Mouse (Mus musculus): ENCODE measurements around the gene Sesn1. TPM values are rescaled to one million over a fixed set of nuclear protein-coding genes. Genes with fewer than 3 reads are reported as not detected.

Sesn1 gene
- polyA plus RNA-seq, 1 experiment from 2014 or later = 35.3 TPM

DNA sequence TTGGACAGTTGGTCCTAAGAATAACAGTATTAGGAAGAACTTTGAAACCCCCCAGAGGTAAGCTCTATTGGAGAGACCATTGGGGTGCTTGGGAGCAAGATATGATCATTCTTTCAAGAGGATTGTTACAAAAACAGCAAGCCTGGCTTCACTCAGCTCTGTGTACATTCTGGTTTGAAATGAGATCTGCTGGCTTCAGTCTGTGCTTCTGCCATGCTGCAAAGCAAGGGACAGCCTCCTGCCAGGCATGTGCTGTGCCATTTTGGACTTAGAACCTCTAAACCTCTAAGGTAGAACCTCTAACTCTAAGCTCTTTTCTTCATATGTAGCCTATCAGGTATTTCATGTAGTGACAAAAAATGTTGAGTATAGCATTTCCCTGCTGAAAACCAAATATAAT, 65.9 kb downstream of the Sesn1 start:
- no peak for TF ChIP-seq CTCF (IDR thresholded peaks at IDR 0.05; ENCODE audit: low read depth)
- no peak overlapping the region for H3K4me2 ChIP-seq (ENCODE audit: low read length)
- H3K9me3 ChIP-seq (replicated peaks; ENCODE audit: low read length) = no peaks in the 10 kb centered on the region
- no peak for DNase-seq (ENCODE audit: low spot score)
- no peak for ATAC-seq (replicated peaks; ENCODE audit: low FRiP score, low read depth)
- no peaks in the 10 kb centered on the region for H3K27me3 ChIP-seq (ENCODE audit: insufficient read depth, low read length)
- H3K36me3 ChIP-seq (ENCODE audit: insufficient read depth, low read length) = no peaks in the 10 kb centered on the region
- H3K27ac ChIP-seq = no peak overlapping the region
- no peak overlapping the region for H3K9ac ChIP-seq (ENCODE audit: low read depth, low read length)
- no peak overlapping the region for H3K4me3 ChIP-seq (replicated peaks; ENCODE audit: low read depth, low read length)
- H3K4me1 ChIP-seq (replicated peaks; ENCODE audit: insufficient read depth, low read length) = no peaks in the 10 kb centered on the region

- DNase-seq (ENCODE audit: low spot score) (no peak), ATAC-seq (replicated peaks; ENCODE audit: low FRiP score, low read depth) (no peak)
- Histone ChIP-seq H3K36me3 (ENCODE audit: insufficient read depth, low read length) (no peaks in the 10 kb centered on the region), H3K9me3 (replicated peaks; ENCODE audit: low read length) (no peaks in the 10 kb centered on the region), H3K27me3 (ENCODE audit: insufficient read depth, low read length) (no peaks in the 10 kb centered on the region), H3K27ac (no peak overlapping the region), H3K4me2 (ENCODE audit: low read length) (no peak overlapping the region), H3K9ac (ENCODE audit: low read depth, low read length) (no peak overlapping the region), H3K4me1 (replicated peaks; ENCODE audit: insufficient read depth, low read length) (peaks cover 11% of the 10 kb centered on the region; the same call in 1 of the 2 replicates), H3K4me3 (replicated peaks; ENCODE audit: low read depth, low read length) (no peak overlapping the region)
- 96% methylated on average over 11 of the region's 11 CpGs for WGBS
- TF ChIP-seq CTCF (IDR thresholded peaks at IDR 0.05; ENCODE audit: low read depth) = no peak
Measured at GRCm38 (mm10) chr10:41878344-41878743, 68.6 kb downstream of the Sesn1 start.

DNA sequence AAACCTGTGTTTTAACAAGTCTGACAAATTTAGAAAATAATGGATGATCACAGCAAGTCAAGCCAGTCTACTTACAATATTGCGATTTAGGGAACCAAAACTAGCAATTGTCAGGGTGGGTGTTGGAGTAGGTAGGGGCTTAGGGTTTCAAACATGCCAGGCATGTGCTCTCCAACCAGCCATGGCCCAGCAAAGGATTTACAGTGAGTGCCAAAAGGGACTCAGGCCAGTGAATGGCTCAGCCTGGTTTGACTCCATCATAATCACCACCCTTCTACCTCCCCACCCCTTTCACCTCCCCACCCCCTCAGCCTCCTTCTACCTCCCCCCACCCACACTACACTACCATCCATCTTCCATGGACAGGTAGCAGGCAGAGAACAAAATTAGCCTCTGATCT, 69.9 kb downstream of the Sesn1 start:
- Histone ChIP-seq H3K27ac (0 out of 2 replicates have a peak overlapping the region, but pooled peaks have one; percentile 4), H3K4me1 (replicated peaks; ENCODE audit: insufficient read depth, low read length) (peaks cover 11% of the 10 kb centered on the region; the same call in 1 of the 2 replicates), H3K36me3 (ENCODE audit: insufficient read depth, low read length) (no peaks in the 10 kb centered on the region), H3K9me3 (replicated peaks; ENCODE audit: low read length) (no peaks in the 10 kb centered on the region), H3K4me2 (ENCODE audit: low read length) (no peak overlapping the region), H3K9ac (ENCODE audit: low read depth, low read length) (no peak overlapping the region), H3K4me3 (replicated peaks; ENCODE audit: low read depth, low read length) (no peak overlapping the region), H3K27me3 (ENCODE audit: insufficient read depth, low read length) (no peaks in the 10 kb centered on the region)
- DNase-seq (ENCODE audit: low spot score) (no peak), ATAC-seq (replicated peaks; ENCODE audit: low FRiP score, low read depth) (no peak)
- no peak for TF ChIP-seq CTCF (IDR thresholded peaks at IDR 0.05; ENCODE audit: low read depth)
- 74% methylated on average over 1 of the region's 1 CpGs for WGBS

GRCm38 (mm10) chr10:41880206-41880605, 70.5 kb downstream of the Sesn1 start:
- no peak overlapping the region for H3K4me2 ChIP-seq (ENCODE audit: low read length)
- H3K36me3 ChIP-seq (ENCODE audit: insufficient read depth, low read length) = no peaks in the 10 kb centered on the region
- no peak overlapping the region for H3K9ac ChIP-seq (ENCODE audit: low read depth, low read length)
- no peaks in the 10 kb centered on the region for H3K9me3 ChIP-seq (replicated peaks; ENCODE audit: low read length)
- DNase-seq (ENCODE audit: low spot score) (no peak), ATAC-seq (replicated peaks; ENCODE audit: low FRiP score, low read depth) (no peak)
- TF ChIP-seq CTCF (IDR thresholded peaks at IDR 0.05; ENCODE audit: low read depth) = no peak
- no peak overlapping the region for H3K4me3 ChIP-seq (replicated peaks; ENCODE audit: low read depth, low read length)
- no peaks in the 10 kb centered on the region for H3K27me3 ChIP-seq (ENCODE audit: insufficient read depth, low read length)
- 39% methylated on average over 4 of the region's 4 CpGs for WGBS
- peaks cover 14% of the 10 kb centered on the region; the same call in 1 of the 2 replicates for H3K4me1 ChIP-seq (replicated peaks; ENCODE audit: insufficient read depth, low read length)
- H3K27ac ChIP-seq = 0 out of 2 replicates have a peak overlapping the region, but pooled peaks have one; percentile 4

DNA sequence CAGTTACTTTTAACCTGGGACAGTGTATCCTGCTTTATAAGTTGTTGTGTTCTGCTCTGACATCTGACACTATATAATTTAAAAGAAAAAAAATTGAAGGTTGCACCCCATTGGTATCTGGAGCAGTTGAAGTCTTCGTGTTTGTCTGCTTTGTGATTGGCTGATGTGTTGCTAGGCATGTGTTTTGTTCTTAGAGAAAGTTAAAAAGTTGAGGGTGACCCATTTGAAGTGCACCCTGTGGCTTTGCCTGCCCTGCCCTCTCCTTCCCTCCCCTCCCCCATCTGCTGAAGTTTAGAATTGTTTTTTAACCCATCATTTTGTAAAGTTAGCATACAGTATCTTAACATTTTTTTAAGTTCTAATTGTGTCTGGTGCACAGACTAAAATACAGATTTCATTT, 71.0 kb downstream of the Sesn1 start:
- no peak overlapping the region for H3K27ac ChIP-seq
- no peak overlapping the region for H3K4me2 ChIP-seq (ENCODE audit: low read length)
- 26% methylated on average over 1 of the region's 1 CpGs for WGBS
- TF ChIP-seq CTCF (IDR thresholded peaks at IDR 0.05; ENCODE audit: low read depth) = no peak
- no peaks in the 10 kb centered on the region for H3K9me3 ChIP-seq (replicated peaks; ENCODE audit: low read length)
- no peak overlapping the region for H3K9ac ChIP-seq (ENCODE audit: low read depth, low read length)
- no peak for DNase-seq (ENCODE audit: low spot score)
- no peak for ATAC-seq (replicated peaks; ENCODE audit: low FRiP score, low read depth)
- no peaks in the 10 kb centered on the region for H3K36me3 ChIP-seq (ENCODE audit: insufficient read depth, low read length)
- H3K4me3 ChIP-seq (replicated peaks; ENCODE audit: low read depth, low read length) = no peak overlapping the region
- no peaks in the 10 kb centered on the region for H3K27me3 ChIP-seq (ENCODE audit: insufficient read depth, low read length)
- H3K4me1 ChIP-seq (replicated peaks; ENCODE audit: insufficient read depth, low read length) = peaks cover 14% of the 10 kb centered on the region; the same call in 1 of the 2 replicates

DNA sequence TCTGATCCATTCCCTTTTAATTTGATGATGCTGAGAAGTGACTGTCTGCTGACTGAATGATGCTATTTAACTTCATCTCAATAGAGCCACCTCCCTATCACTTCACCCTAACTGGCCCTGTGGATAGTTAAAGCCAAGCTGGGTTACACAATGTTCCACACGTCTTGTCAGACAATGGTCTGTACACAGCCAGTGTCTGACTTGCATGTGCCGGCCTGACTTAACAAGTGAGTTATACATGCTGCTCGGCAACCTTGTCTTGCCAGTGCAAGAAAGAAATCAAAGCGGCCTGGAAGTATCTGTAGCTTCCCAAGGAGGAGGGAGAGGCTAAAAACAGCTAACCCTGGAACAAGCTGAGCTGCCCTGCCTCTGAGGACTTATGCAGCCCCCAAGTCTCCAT, 71.7 kb downstream of the Sesn1 start:
- DNase-seq (ENCODE audit: low spot score) (no peak), ATAC-seq (replicated peaks; ENCODE audit: low FRiP score, low read depth) (no peak)
- no peak overlapping the region for H3K9ac ChIP-seq (ENCODE audit: low read depth, low read length)
- no peak overlapping the region for H3K4me2 ChIP-seq (ENCODE audit: low read length)
- H3K4me3 ChIP-seq (replicated peaks; ENCODE audit: low read depth, low read length) = no peak overlapping the region
- no peak overlapping the region for H3K27ac ChIP-seq
- no peak for TF ChIP-seq CTCF (IDR thresholded peaks at IDR 0.05; ENCODE audit: low read depth)
- no peaks in the 10 kb centered on the region for H3K9me3 ChIP-seq (replicated peaks; ENCODE audit: low read length)
- H3K27me3 ChIP-seq (ENCODE audit: insufficient read depth, low read length) = no peaks in the 10 kb centered on the region
- WGBS = 58% methylated on average over 4 of the region's 4 CpGs
- no peaks in the 10 kb centered on the region for H3K36me3 ChIP-seq (ENCODE audit: insufficient read depth, low read length)
- peaks cover 14% of the 10 kb centered on the region; the same call in 1 of the 2 replicates for H3K4me1 ChIP-seq (replicated peaks; ENCODE audit: insufficient read depth, low read length)

All from kidney, postnatal 0 days (tissue).